ENCODE assay signal across 9 mouse cellular contexts in the genomic region with DNA sequence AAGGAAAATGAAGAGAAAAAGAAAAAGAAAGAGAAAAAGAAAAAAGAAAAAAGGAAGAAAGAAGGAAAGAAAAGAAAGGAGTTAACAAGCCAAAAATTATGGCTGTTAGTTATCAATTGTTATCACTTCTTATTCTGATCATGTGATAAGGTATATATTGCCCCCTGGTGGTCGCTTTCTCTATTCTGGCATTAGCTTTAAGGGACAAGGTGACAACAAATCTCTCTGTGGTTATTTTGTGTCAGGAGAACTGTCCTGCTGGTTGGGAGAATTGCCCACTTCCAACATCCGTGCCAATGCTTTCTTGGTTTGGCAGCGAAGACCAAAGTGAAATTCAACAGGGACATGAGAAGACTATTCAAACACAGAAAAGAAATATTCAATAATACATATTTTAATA. TPM values are rescaled to one million over a fixed set of nuclear protein-coding genes. Genes with fewer than 3 reads are reported as not detected.
DNase-seq lines count a peak whose midpoint lies in the region; ATAC-seq lines count a peak whose summit lies in the region.
"Had no signal": no experiment of that assay in that cellular context is flagged by ENCODE, and none has a peak within 500 bp of the region (broad histone marks: within the 10 kb centered on the region; RNA-seq: fewer than 3 reads in every experiment).

No protein-coding gene starts in this region.

- no peaks in the 10 kb centered on the region for H3K9me3 ChIP-seq in hindbrain, embryonic 14.5 days (ENCODE audit: control insufficient read depth, low read length)
- H3K9me3 ChIP-seq in hindbrain, embryonic 16.5 days (ENCODE audit: control insufficient read depth, low read length) = no peaks in the 10 kb centered on the region
- H3K9me3 ChIP-seq: limb, embryonic 12.5 days had no signal

- no peaks in the 10 kb centered on the region for H3K4me1 ChIP-seq in hindbrain, embryonic 14.5 days (replicated peaks; ENCODE audit: control insufficient read depth, insufficient read depth, low read length)
- H3K4me1 ChIP-seq in hindbrain, embryonic 16.5 days (ENCODE audit: control insufficient read depth, insufficient read depth, low read depth, low read length) = no peaks in the 10 kb centered on the region

- H3K27me3 ChIP-seq in hindbrain, embryonic 14.5 days (ENCODE audit: control insufficient read depth, insufficient read depth, low read length) = no peaks in the 10 kb centered on the region
- no peaks in the 10 kb centered on the region for H3K27me3 ChIP-seq in hindbrain, embryonic 16.5 days (replicated peaks; ENCODE audit: control insufficient read depth, insufficient read depth, low read length)
- H3K27me3 ChIP-seq: limb, embryonic 12.5 days had no signal

- H3K9ac ChIP-seq in hindbrain, embryonic 14.5 days = no peak overlapping the region
- H3K9ac ChIP-seq in hindbrain, embryonic 16.5 days (ENCODE audit: low read depth, low read length) = no peak overlapping the region
- H3K9ac ChIP-seq: limb, embryonic 12.5 days had no signal

- peak; percentile 40 for DNase-seq in hindbrain, embryonic 14.5 days (ENCODE audit: low spot score)
- DNase-seq in 416B (ENCODE audit: low read depth) = peak; percentile 78
- peak; percentile 57 for DNase-seq in T-cell, adult 2 months (ENCODE audit: low spot score)
- peak; percentile 89 to 96 for DNase-seq in cerebellum, postnatal 36 days
- peak; percentile 74 for DNase-seq in kidney, postnatal 14 days

- no peaks in the 10 kb centered on the region for H3K36me3 ChIP-seq in hindbrain, embryonic 14.5 days (replicated peaks; ENCODE audit: control insufficient read depth, insufficient read depth)
- H3K36me3 ChIP-seq in hindbrain, embryonic 16.5 days (ENCODE audit: control insufficient read depth, insufficient read depth, low read length) = no peaks in the 10 kb centered on the region
- H3K36me3 ChIP-seq: limb, embryonic 12.5 days had no signal

- WGBS in hindbrain, embryonic 14.5 days = 54% methylated on average over 3 of the region's 3 CpGs
- WGBS in hindbrain, embryonic 16.5 days = 50% methylated on average over 3 of the region's 3 CpGs

- no peak overlapping the region for H3K4me3 ChIP-seq in hindbrain, embryonic 14.5 days (replicated peaks; ENCODE audit: low read length)
- no peak overlapping the region for H3K4me3 ChIP-seq in hindbrain, embryonic 16.5 days (ENCODE audit: low read length)
- H3K4me3 ChIP-seq: limb, embryonic 12.5 days had no signal

- H3K27ac ChIP-seq in hindbrain, embryonic 14.5 days = no peak overlapping the region
- H3K27ac ChIP-seq in hindbrain, embryonic 16.5 days (ENCODE audit: low read depth, low read length) = no peak overlapping the region
- H3K27ac ChIP-seq: limb, embryonic 12.5 days had no signal

- no peak overlapping the region for H3K4me2 ChIP-seq in hindbrain, embryonic 14.5 days (replicated peaks)
- H3K4me2 ChIP-seq in hindbrain, embryonic 16.5 days (ENCODE audit: low read length) = no peak overlapping the region
- H3K4me2 ChIP-seq: limb, embryonic 12.5 days had no signal

- ATAC-seq in hindbrain, embryonic 14.5 days (ENCODE audit: low FRiP score) = no peak
- no peak for ATAC-seq in hindbrain, embryonic 16.5 days
- 0 out of 2 replicates have a peak, but pooled peaks have one; percentile 30 for ATAC-seq in neutrophil, adult 5-6 weeks (ENCODE audit: extremely low read depth, insufficient number of reproducible peaks, low FRiP score, poor library complexity, severe bottlenecking)
- ATAC-seq in erythroid progenitor cell, adult 5-6 weeks (replicated peaks; ENCODE audit: low FRiP score, poor library complexity, severe bottlenecking) = no peak

RNA-seq across cellular contexts. Expression of gene Gls, which starts 34.6 kb away (rescaled TPM):
- 53.6 and 61.9 TPM in 2 replicates for polyA plus RNA-seq in hindbrain, embryonic 14.5 days (2014; fragmentation: Nextera tagmentation; extraction: Ambion mirVana)
- 27.0 and 28.2 TPM in 2 replicates for polyA plus RNA-seq in hindbrain, embryonic 16.5 days (2015; fragmentation: Nextera tagmentation; extraction: Ambion mirVana)
- total RNA-seq in neutrophil, adult 5-6 weeks (2017) = 254 and 296 TPM in 2 replicates
- total RNA-seq in erythroid progenitor cell, adult 5-6 weeks (2015; ENCODE audit: low replicate concordance) = 82.2 and 129 TPM in 2 replicates
- 132 and 139 TPM in 2 replicates for total RNA-seq in erythroid progenitor cell, adult 5-6 weeks (2017; ENCODE audit: low replicate concordance)

Comparison
In these comparisons a context has a peak if more than half of its experiments do, and no peak if none do; other contexts are left out.
1. DNase-seq: peak in every context shown above with its lines; median percentile 92 in cerebellum, postnatal 36 days; 78 in 416B; 74 in kidney, postnatal 14 days; 57 in T-cell, adult 2 months; 40 in hindbrain, embryonic 14.5 days.